Mouse (Mus musculus) T-helper 2 cell (primary cell): ENCODE results near the gene Mmrn1.

ENCODE experiments used
- in situ Hi-C: fragments of 300-600 bp; cut with MboI, MseI; formaldehyde crosslinking; loops from one replicate; pipeline ENCODE4 v1.15.1; 2025; ENCODE audit warnings: high pct_unique_total_duplicates

Gene Mmrn1

GRCm38 (mm10) chr6:60993386-60994108 lies 68.8 kb downstream of the Mmrn1 start:
- in situ Hi-C loops: loop anchor here (5.0 kb wide), 1 partner anchor 309 kb away; no protein-coding TSS in a partner anchor

DNA sequence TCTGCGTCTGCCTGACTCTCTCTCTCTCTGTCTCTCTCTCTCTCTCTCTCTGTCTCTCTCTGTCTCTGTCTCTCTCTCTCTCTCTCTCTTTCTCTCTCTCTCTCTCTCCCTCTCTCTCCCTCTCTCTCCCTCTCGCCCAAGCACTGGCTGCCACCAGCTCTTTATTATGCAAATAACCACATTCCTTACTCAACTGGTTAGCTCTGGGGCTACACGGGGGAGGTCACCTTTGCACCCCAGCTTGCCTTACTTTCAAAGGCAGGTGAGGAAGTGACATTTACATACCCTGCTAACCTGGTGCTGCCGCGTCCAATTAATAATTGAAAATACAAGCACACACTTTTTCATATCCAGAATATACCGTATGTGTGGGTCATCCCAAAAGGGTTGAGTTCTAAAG lies 69.3 kb downstream of the Mmrn1 start:
- in situ Hi-C loops: loop anchor here (5.0 kb wide), 1 partner anchor 308 kb away; no protein-coding TSS in a partner anchor

GRCm38 (mm10) chr6:60994521-60994920 lies 69.7 kb downstream of the Mmrn1 start:
- in situ Hi-C loops: loop anchor here (5.0 kb wide), 1 partner anchor 308 kb away; no protein-coding TSS in a partner anchor

- in situ Hi-C loops: no loop called here
Observed at GRCm38 (mm10) chr6:60995596-60995995, 70.8 kb downstream of the Mmrn1 start.

DNA sequence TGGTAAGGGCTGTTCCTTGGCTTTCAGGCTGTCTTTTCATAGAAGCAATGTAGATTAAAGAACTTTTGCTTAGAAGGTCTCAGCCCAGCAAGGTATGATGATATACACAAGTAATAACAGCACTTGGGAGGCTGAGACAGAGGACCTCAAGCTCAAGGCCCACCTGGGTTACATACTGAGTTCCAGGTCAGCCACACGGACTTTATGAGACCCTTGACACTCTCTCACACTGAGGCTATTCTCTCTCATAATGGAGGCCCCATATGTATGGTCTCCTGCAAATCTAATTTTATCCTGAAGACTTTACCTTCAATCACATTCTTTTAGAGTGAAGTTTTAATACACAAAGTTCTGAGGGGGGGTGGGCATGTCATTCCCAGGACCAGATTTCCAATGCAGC lies 71.6 kb downstream of the Mmrn1 start:
- in situ Hi-C loops: no loop called here

- in situ Hi-C loops: no loop called here
Observed at GRCm38 (mm10) chr6:61001003-61001790, 76.4 kb downstream of the Mmrn1 start.

GRCm38 (mm10) chr6:61003916-61004765 lies 79.4 kb downstream of the Mmrn1 start:
- in situ Hi-C loops: no loop called here

- in situ Hi-C loops: no loop called here
Observed at GRCm38 (mm10) chr6:61013780-61014179, 89.0 kb downstream of the Mmrn1 start.

GRCm38 (mm10) chr6:61019689-61020088 lies 94.9 kb downstream of the Mmrn1 start:
- in situ Hi-C loops: no loop called here

GRCm38 (mm10) chr6:61020995-61021394 lies 96.2 kb downstream of the Mmrn1 start:
- in situ Hi-C loops: no loop called here

GRCm38 (mm10) chr6:61033251-61033650 lies 108.5 kb downstream of the Mmrn1 start:
- in situ Hi-C loops: loop anchor here (10.0 kb wide), 1 partner anchor 438 kb away; no protein-coding TSS in a partner anchor
